Mouse (Mus musculus) small intestine, adult 2 months (tissue): Measurements from ENCODE around the gene Smu1. TPM values are rescaled to one million over a fixed set of nuclear protein-coding genes. Genes with fewer than 3 reads are reported as not detected.

ENCODE experiments used
- H3K27ac ChIP-seq: fragments of 200-500 bp; 2 replicates; pipeline ENCODE4 v1.5.1; 2012; ENCODE audit warnings: low read depth, low read length, control low read depth, inconsistent platforms; ENCODE audit not compliant: insufficient read depth
- H3K27me3 ChIP-seq: fragments of 200-500 bp; 2 replicates; pipeline ENCODE4 v1.6.1; 2012; ENCODE audit warnings: mild to moderate bottlenecking, moderate library complexity, low read length, inconsistent platforms; ENCODE audit not compliant: control insufficient read depth, insufficient read depth
- H3K36me3 ChIP-seq: fragments of 200-500 bp; 2 replicates; pipeline ENCODE4 v1.6.1; 2012; ENCODE audit warnings: mild to moderate bottlenecking, low read length, control low read depth, inconsistent platforms; ENCODE audit not compliant: control insufficient read depth, insufficient read depth
- H3K4me1 ChIP-seq: fragments of 200-500 bp; 2 replicates; pipeline ENCODE4 v1.6.1; 2012; ENCODE audit warnings: low read length, inconsistent platforms, mixed read lengths; ENCODE audit not compliant: control insufficient read depth, insufficient read depth, insufficient read length
- H3K4me3 ChIP-seq: fragments of 200-500 bp; 2 replicates; pipeline ENCODE4 v1.5.1; 2012; ENCODE audit warnings: low read depth, mild to moderate bottlenecking, control low read depth, inconsistent platforms, low read length, moderate library complexity
- CTCF ChIP-seq: fragments of 200-500 bp; IDR thresholded peaks from 2 replicates; pipeline ENCODE4 v1.5.1; 2012; ENCODE audit warnings: low read depth, mild to moderate bottlenecking, control low read depth, inconsistent platforms, low read length, moderate library complexity, mixed read lengths; ENCODE audit not compliant: insufficient replicate concordance, insufficient read length; ENCODE audit errors: extremely low read depth
- POLR2A ChIP-seq: fragments of 200-500 bp; IDR thresholded peaks from 2 replicates; pipeline ENCODE4 v1.6.1; 2012; ENCODE audit warnings: low read depth, mild to moderate bottlenecking, control low read depth, inconsistent platforms, low read length, moderate library complexity
- WGBS: fragments of 180-500 bp; shearing (Covaris S2); methylation state at CpG from one replicate; pipeline ENCODE4 v1.1.7; 2018; 5-methylcytosine and 5-hydroxymethylcytosine counted together
- polyA plus RNA-seq: library from polyadenylated mRNA; depleted of rRNA; stranded (reverse); fragments of >200 nt; gene quantifications from 2 replicates; pipeline ENCODE4 v1.2.3, GENCODE M21; 2012; rRNA removed

Smu1 gene
- polyA plus RNA-seq, 1 experiment: 9.6 TPM

GRCm38 (mm10) chr4:40697059-40697458, 60.7 kb downstream of the Smu1 start:
- TF ChIP-seq CTCF: no peak
- no peak for TF ChIP-seq POLR2A
- Histone ChIP-seq H3K27ac (no peak overlapping the region), H3K36me3 (peaks cover 28% of the 10 kb centered on the region), H3K4me3 (no peak overlapping the region), H3K4me1 (peaks cover 14% of the 10 kb centered on the region; the same call in 1 of the 2 replicates), H3K27me3 (no peaks in the 10 kb centered on the region)
- 72% methylated on average over 7 of the region's 7 CpGs for WGBS

GRCm38 (mm10) chr4:40691100-40691499, 66.6 kb downstream of the Smu1 start:
- WGBS: 88% methylated on average over 11 of the region's 11 CpGs

More at GRCm38 (mm10) chr4:40691100-40691499, 66.6 kb downstream of the Smu1 start:
- Histone ChIP-seq H3K4me1 (no peaks in the 10 kb centered on the region), H3K36me3 (peaks cover 41% of the 10 kb centered on the region), H3K27ac (no peak overlapping the region), H3K4me3 (no peak overlapping the region), H3K27me3 (no peaks in the 10 kb centered on the region)
- no peak for TF ChIP-seq POLR2A
- TF ChIP-seq CTCF: no peak

Other genes with a start within 250 kb of the Smu1 start
- gene Aptx, start 54.7 kb downstream of the Smu1 start, polyA plus RNA-seq: 1.4 and 2.9 TPM in 2 replicates
- 0.66 and 1.6 TPM in 2 replicates for gene Dnaja1, start 35.8 kb downstream of the Smu1 start, polyA plus RNA-seq
- 71.3 and 79.4 TPM in 2 replicates for gene B4galt1, start 96.1 kb upstream of the Smu1 start, polyA plus RNA-seq
- gene Spink4, start 162.1 kb upstream of the Smu1 start, polyA plus RNA-seq: 3,894 and 7,223 TPM in 2 replicates
- gene Bag1, start 190.4 kb upstream of the Smu1 start, polyA plus RNA-seq: 163 and 200 TPM in 2 replicates
- gene Chmp5, start 190.5 kb upstream of the Smu1 start, polyA plus RNA-seq: 2.4 and 5.5 TPM in 2 replicates
- 6.1 and 11.1 TPM in 2 replicates for gene Nfx1, start 213.0 kb upstream of the Smu1 start, polyA plus RNA-seq